Mouse (Mus musculus): ENCODE results near the gene Akap17b.
A peak's percentile ranks its signal among the peaks of the same experiment; 100 is the strongest.

The Akap17b gene

GRCm38 (mm10) chrX:36587304-36588209 is 57.6 kb downstream of the Akap17b start:
- DNase-seq (ENCODE audit: low read depth, low spot score): no peak

- DNase-seq (ENCODE audit: low read depth, low spot score): no peak
Observed at GRCm38 (mm10) chrX:36586629-36587303, 58.4 kb downstream of the Akap17b start.

- DNase-seq (ENCODE audit: low read depth, low spot score): no peak
Observed at GRCm38 (mm10) chrX:36562079-36562478, 83.1 kb downstream of the Akap17b start.

- DNase-seq (ENCODE audit: low read depth, low spot score): peak; percentile 13
Observed at GRCm38 (mm10) chrX:36561650-36562049, 83.5 kb downstream of the Akap17b start.

- no peak for DNase-seq (ENCODE audit: low read depth, low spot score)
Observed at GRCm38 (mm10) chrX:36560170-36560569, 85.0 kb downstream of the Akap17b start.
